Mouse (Mus musculus): Measurements from ENCODE around the gene Olfr1054.

GRCm38 (mm10) chr2:86292155-86292554 is 43.1 kb downstream of the Olfr1054 start, which contains the start of gene Olfr1052:
- TF ChIP-seq CTCF (IDR thresholded peaks at IDR 0.05; ENCODE audit: control insufficient read depth, insufficient read depth, insufficient read length) (no peak), CEBPB (IDR thresholded peaks at IDR 0.05; ENCODE audit: low read depth) (no peak), MAX (IDR thresholded peaks at IDR 0.05) (no peak), MYOD1 (IDR thresholded peaks at IDR 0.05; ENCODE audit: control insufficient read depth, insufficient read length, low read depth) (no peak), MYOG (IDR thresholded peaks at IDR 0.05; ENCODE audit: control insufficient read depth, extremely low read depth, insufficient read length) (no peak), USF1 (IDR thresholded peaks at IDR 0.05; ENCODE audit: low read depth) (no peak)
